Mouse (Mus musculus): ENCODE measurements around the gene Tmem81.

DNA sequence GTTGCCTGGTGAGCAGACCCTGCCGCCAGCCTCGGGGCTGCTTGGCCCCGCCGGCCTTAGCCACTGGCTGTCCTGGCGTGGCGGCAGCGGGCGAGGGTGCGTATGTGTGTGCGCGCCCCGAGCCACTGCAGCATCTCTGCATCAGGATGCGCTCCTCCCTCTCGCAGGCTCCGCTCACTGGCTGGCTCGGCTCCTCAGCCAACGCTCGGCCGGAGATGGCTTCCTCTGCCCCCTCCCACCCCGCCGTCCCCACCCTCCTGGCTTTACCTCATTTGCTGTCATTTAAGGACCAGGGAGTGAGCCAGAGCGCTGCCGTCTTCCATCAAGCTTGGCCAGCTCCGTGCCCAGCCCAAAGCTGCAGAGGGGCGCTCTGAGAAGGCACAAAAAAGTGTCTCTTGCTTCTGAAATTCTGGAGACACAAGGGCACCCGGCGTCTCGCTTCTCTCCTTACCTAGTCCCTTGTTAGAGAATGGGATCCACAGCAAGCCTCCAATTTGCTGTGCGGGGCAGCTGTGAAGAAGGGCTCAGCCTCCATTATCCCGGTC, 36.8 kb downstream of the Tmem81 start, which contains the start of gene Cntn2:
- TF ChIP-seq E2F4 (IDR thresholded peaks at IDR 0.05; ENCODE audit: insufficient read depth) (no peak), POLR2A (IDR thresholded peaks at IDR 0.05; ENCODE audit: insufficient read length, low read depth) (no peak), USF1 (IDR thresholded peaks at IDR 0.05; ENCODE audit: low read depth) (no peak), TCF3 (IDR thresholded peaks at IDR 0.05; ENCODE audit: insufficient read length, low read depth) (no peak), MYOD1 (IDR thresholded peaks at IDR 0.05; ENCODE audit: control insufficient read depth in 1 of 3, insufficient read length in 2 of 3, low read depth in 2 of 3) (no peak), SRF (IDR thresholded peaks at IDR 0.05; ENCODE audit: control insufficient read depth, insufficient read length, low read depth) (no peak), POLR2AphosphoS2 (IDR thresholded peaks at IDR 0.05; ENCODE audit: insufficient read length, low read depth) (no peak), CEBPB (IDR thresholded peaks at IDR 0.05; ENCODE audit: insufficient read depth, poor library complexity, severe bottlenecking) (no peak), MYOG (IDR thresholded peaks at IDR 0.05; ENCODE audit: control insufficient read depth in 1 of 3, insufficient read depth in 1 of 3, insufficient read length in 2 of 3, low read depth in 2 of 3) (no peak), REST (IDR thresholded peaks at IDR 0.05; ENCODE audit: insufficient read depth, insufficient read length) (no peak)
